Mouse (Mus musculus): ENCODE results near the gene Skint2. TPM values are rescaled to one million over a fixed set of nuclear protein-coding genes. Genes with fewer than 3 reads are reported as not detected.

Skint2 gene
- polyA plus RNA-seq (2021; fragmentation: Nextera tagmentation): not detected in 2 replicates
- long read RNA-seq, experiment 1: 0 reads
- long read RNA-seq, experiment 2: 0 reads

GRCm38 (mm10) chr4:112556894-112557293, at the start of gene Skint2:
Gene Skint2 (plus strand): TSS chr4:112557194.

Other genes with a start within 250 kb of the Skint2 start
- not detected in 2 replicates for gene Skint9, start 123.2 kb upstream of the Skint2 start, polyA plus RNA-seq (2021; fragmentation: Nextera tagmentation)
- not detected in 2 replicates for gene Skint10, start 217.7 kb downstream of the Skint2 start, polyA plus RNA-seq (2021; fragmentation: Nextera tagmentation)

Data from layer of hippocampus, adult 6 months (tissue).